Mouse (Mus musculus): Measurements from ENCODE around the gene Il17rc. TPM values are rescaled to one million over a fixed set of nuclear protein-coding genes. Genes with fewer than 3 reads are reported as not detected.
A peak's percentile ranks its signal among the peaks of the same experiment; 100 is the strongest.

The Il17rc gene
- polyA plus RNA-seq (2015; fragmentation: Nextera tagmentation; extraction: Ambion mirVana), result 70.1 and 73.6 TPM in 2 replicates

GRCm38 (mm10) chr6:113471297-113471936 is at the start of gene Il17rc:
TSS of gene Il17rc (plus strand) at chr6:113471427.
- DNase-seq (ENCODE audit: low spot score), result peak; percentile 91
- H3K9me3 ChIP-seq (ENCODE audit: control insufficient read depth, low read length), result no peaks in the 10 kb centered on the region
- H3K27me3 ChIP-seq (ENCODE audit: control insufficient read depth, insufficient read depth, low read length), result no peaks in the 10 kb centered on the region
- 20% methylated on average over 11 of the region's 12 CpGs for WGBS
- H3K4me2 ChIP-seq (replicated peaks; ENCODE audit: low read depth), result peak within 1 kb of the TSS; percentile 74
- no peak for TF ChIP-seq CTCF (IDR thresholded peaks at IDR 0.05; ENCODE audit: low read depth)
- TF ChIP-seq EP300 (optimal IDR thresholded peaks at IDR 0.05), result no peak
- peak; percentile 79 for ATAC-seq (ENCODE audit: low FRiP score, low TSS enrichment)
- H3K36me3 ChIP-seq (ENCODE audit: control insufficient read depth, insufficient read depth, low read length), result no peaks in the 10 kb centered on the region
- peak within 1 kb of the TSS; percentile 44 for H3K4me3 ChIP-seq (ENCODE audit: low read depth, low read length)
- peak within 1 kb of the TSS; percentile 94 for H3K27ac ChIP-seq (replicated peaks)
- peaks cover 8% of the 10 kb centered on the region for H3K4me1 ChIP-seq (replicated peaks; ENCODE audit: control insufficient read depth, insufficient read depth)
- peak within 1 kb of the TSS; percentile 73 for H3K9ac ChIP-seq (ENCODE audit: low read length)

- 66% methylated on average over 4 of the region's 4 CpGs for WGBS
- H3K4me3 ChIP-seq (ENCODE audit: low read depth, low read length), result no peak overlapping the region
- TF ChIP-seq EP300 (optimal IDR thresholded peaks at IDR 0.05) (no peak), CTCF (IDR thresholded peaks at IDR 0.05; ENCODE audit: low read depth) (no peak)
Observed at GRCm38 (mm10) chr6:113423000-113423399, 48.2 kb upstream of the Il17rc start.

GRCm38 (mm10) chr6:113424187-113424586 is 47.0 kb upstream of the Il17rc start:
- H3K4me1 ChIP-seq (replicated peaks; ENCODE audit: control insufficient read depth, insufficient read depth), result no peaks in the 10 kb centered on the region
- 74% methylated on average over 7 of the region's 7 CpGs for WGBS
- no peak overlapping the region for H3K4me2 ChIP-seq (replicated peaks; ENCODE audit: low read depth)
- no peak for ATAC-seq (ENCODE audit: low FRiP score, low TSS enrichment)
- no peak for TF ChIP-seq EP300 (optimal IDR thresholded peaks at IDR 0.05)
- H3K4me3 ChIP-seq (ENCODE audit: low read depth, low read length), result no peak overlapping the region
- no peaks in the 10 kb centered on the region for H3K36me3 ChIP-seq (ENCODE audit: control insufficient read depth, insufficient read depth, low read length)
- no peak overlapping the region for H3K27ac ChIP-seq (replicated peaks)
- H3K27me3 ChIP-seq (ENCODE audit: control insufficient read depth, insufficient read depth, low read length), result no peaks in the 10 kb centered on the region
- DNase-seq (ENCODE audit: low spot score), result no peak
- no peak overlapping the region for H3K9ac ChIP-seq (ENCODE audit: low read length)
- H3K9me3 ChIP-seq (ENCODE audit: control insufficient read depth, low read length), result no peaks in the 10 kb centered on the region

More at GRCm38 (mm10) chr6:113423000-113423399, 48.2 kb upstream of the Il17rc start:
- DNase-seq (ENCODE audit: low spot score) (no peak), ATAC-seq (ENCODE audit: low FRiP score, low TSS enrichment) (no peak)
- H3K9me3 ChIP-seq (ENCODE audit: control insufficient read depth, low read length), result no peaks in the 10 kb centered on the region
- H3K27ac ChIP-seq (replicated peaks), result no peak overlapping the region
- no peak overlapping the region for H3K4me2 ChIP-seq (replicated peaks; ENCODE audit: low read depth)
- no peak overlapping the region for H3K9ac ChIP-seq (ENCODE audit: low read length)
- no peaks in the 10 kb centered on the region for H3K36me3 ChIP-seq (ENCODE audit: control insufficient read depth, insufficient read depth, low read length)
- H3K4me1 ChIP-seq (replicated peaks; ENCODE audit: control insufficient read depth, insufficient read depth), result peaks cover 3% of the 10 kb centered on the region; the same call in 1 of the 2 replicates
- H3K27me3 ChIP-seq (ENCODE audit: control insufficient read depth, insufficient read depth, low read length), result no peaks in the 10 kb centered on the region

- Histone ChIP-seq H3K4me3 (ENCODE audit: low read depth, low read length) (no peak overlapping the region), H3K27ac (replicated peaks) (no peak overlapping the region), H3K27me3 (ENCODE audit: control insufficient read depth, insufficient read depth, low read length) (no peaks in the 10 kb centered on the region), H3K9ac (ENCODE audit: low read length) (no peak overlapping the region), H3K4me2 (replicated peaks; ENCODE audit: low read depth) (no peak overlapping the region), H3K9me3 (ENCODE audit: control insufficient read depth, low read length) (no peaks in the 10 kb centered on the region), H3K36me3 (ENCODE audit: control insufficient read depth, insufficient read depth, low read length) (no peaks in the 10 kb centered on the region), H3K4me1 (replicated peaks; ENCODE audit: control insufficient read depth, insufficient read depth) (no peaks in the 10 kb centered on the region)
- no peak for DNase-seq (ENCODE audit: low spot score)
- no peak for TF ChIP-seq CTCF (IDR thresholded peaks at IDR 0.05; ENCODE audit: low read depth)
- no peak for TF ChIP-seq EP300 (optimal IDR thresholded peaks at IDR 0.05)
- ATAC-seq (ENCODE audit: low FRiP score, low TSS enrichment), result no peak
- WGBS, result 86% methylated on average over 4 of the region's 4 CpGs
Observed at GRCm38 (mm10) chr6:113426696-113427095, 44.5 kb upstream of the Il17rc start.

GRCm38 (mm10) chr6:113427397-113427796 is 43.8 kb upstream of the Il17rc start:
- no peaks in the 10 kb centered on the region for H3K36me3 ChIP-seq (ENCODE audit: control insufficient read depth, insufficient read depth, low read length)
- peak; percentile 30; the same call in 1 of the 2 replicates for ATAC-seq (ENCODE audit: low FRiP score, low TSS enrichment)
- no peak overlapping the region for H3K4me3 ChIP-seq (ENCODE audit: low read depth, low read length)
- no peak for TF ChIP-seq EP300 (optimal IDR thresholded peaks at IDR 0.05)
- TF ChIP-seq CTCF (IDR thresholded peaks at IDR 0.05; ENCODE audit: low read depth), result peak; percentile 83
- H3K9me3 ChIP-seq (ENCODE audit: control insufficient read depth, low read length), result no peaks in the 10 kb centered on the region
- H3K4me2 ChIP-seq (replicated peaks; ENCODE audit: low read depth), result no peak overlapping the region
- no peaks in the 10 kb centered on the region for H3K4me1 ChIP-seq (replicated peaks; ENCODE audit: control insufficient read depth, insufficient read depth)
- DNase-seq (ENCODE audit: low spot score), result peak; percentile 70
- WGBS, result 59% methylated on average over 3 of the region's 3 CpGs
- H3K27ac ChIP-seq (replicated peaks), result no peak overlapping the region
- no peaks in the 10 kb centered on the region for H3K27me3 ChIP-seq (ENCODE audit: control insufficient read depth, insufficient read depth, low read length)
- no peak overlapping the region for H3K9ac ChIP-seq (ENCODE audit: low read length)

- Histone ChIP-seq H3K27ac (replicated peaks) (no peak overlapping the region), H3K9ac (ENCODE audit: low read length) (no peak overlapping the region), H3K9me3 (ENCODE audit: control insufficient read depth, low read length) (no peaks in the 10 kb centered on the region), H3K4me2 (replicated peaks; ENCODE audit: low read depth) (no peak overlapping the region), H3K4me3 (ENCODE audit: low read depth, low read length) (no peak overlapping the region), H3K4me1 (replicated peaks; ENCODE audit: control insufficient read depth, insufficient read depth) (no peaks in the 10 kb centered on the region), H3K36me3 (ENCODE audit: control insufficient read depth, insufficient read depth, low read length) (no peaks in the 10 kb centered on the region), H3K27me3 (ENCODE audit: control insufficient read depth, insufficient read depth, low read length) (no peaks in the 10 kb centered on the region)
- TF ChIP-seq EP300 (optimal IDR thresholded peaks at IDR 0.05) (no peak), CTCF (IDR thresholded peaks at IDR 0.05; ENCODE audit: low read depth) (no peak)
- DNase-seq (ENCODE audit: low spot score), result no peak
- 88% methylated on average over 16 of the region's 16 CpGs for WGBS
- ATAC-seq (ENCODE audit: low FRiP score, low TSS enrichment), result 0 out of 2 replicates have a peak, but pooled peaks have one; percentile 4
Observed at GRCm38 (mm10) chr6:113428006-113428405, 43.2 kb upstream of the Il17rc start.
